Mouse (Mus musculus) midbrain, embryonic 15.5 days (tissue): ENCODE results near the gene Luc7l. TPM values are rescaled to one million over a fixed set of nuclear protein-coding genes. Genes with fewer than 3 reads are reported as not detected.

Source experiments
- ATAC-seq: fragments of 200-750 bp; cut with Nextera tagmentation; replicated peaks from 2 replicates; pipeline ENCODE4 v1.8.0; 2017; ENCODE audit warnings: moderate TSS enrichment
- H3K27ac ChIP-seq: fragments of 300-500 bp; sonication (generic); 2 replicates; pipeline ENCODE4 v1.5.1; 2015; ENCODE audit warnings: mild to moderate bottlenecking, inconsistent platforms
- H3K27me3 ChIP-seq: fragments of 300-500 bp; sonication (generic); replicated peaks from 2 replicates; pipeline ENCODE4 v1.6.1; 2015; ENCODE audit warnings: inconsistent platforms
- H3K36me3 ChIP-seq: fragments of 300-500 bp; sonication (generic); replicated peaks from 2 replicates; pipeline ENCODE4 v1.6.1; 2015; ENCODE audit warnings: inconsistent platforms
- H3K4me1 ChIP-seq: fragments of 300-500 bp; sonication (generic); 2 replicates; pipeline ENCODE4 v1.6.1; 2015; ENCODE audit warnings: inconsistent platforms
- H3K4me2 ChIP-seq: fragments of 300-500 bp; sonication (generic); 2 replicates; pipeline ENCODE4 v1.6.1; 2015; ENCODE audit warnings: inconsistent platforms, mild to moderate bottlenecking, moderate library complexity
- H3K4me3 ChIP-seq: fragments of 300-500 bp; sonication (generic); 2 replicates; pipeline ENCODE4 v1.5.1; 2015; ENCODE audit warnings: mild to moderate bottlenecking, inconsistent platforms
- H3K9ac ChIP-seq: fragments of 300-500 bp; sonication (generic); 2 replicates; pipeline ENCODE4 v1.6.1; 2015; ENCODE audit warnings: mild to moderate bottlenecking, inconsistent platforms
- H3K9me3 ChIP-seq: fragments of 300-500 bp; sonication (generic); 2 replicates; pipeline ENCODE4 v1.6.1; 2016; ENCODE audit warnings: inconsistent platforms
- WGBS: fragments of 180-500 bp; shearing (Covaris S2); methylation state at CpG from one replicate; pipeline ENCODE4 v1.1.7; 2015; ENCODE audit warnings: mixed read lengths; 5-methylcytosine and 5-hydroxymethylcytosine counted together
- polyA plus RNA-seq: library from polyadenylated mRNA; unstranded; fragments of >200 nt; fragmentation: Nextera tagmentation; extraction: Ambion mirVana; gene quantifications from 2 replicates; pipeline ENCODE4 v1.2.1, GENCODE M21; 2015

Gene Luc7l
- 117 and 123 TPM in 2 replicates for polyA plus RNA-seq

DNA sequence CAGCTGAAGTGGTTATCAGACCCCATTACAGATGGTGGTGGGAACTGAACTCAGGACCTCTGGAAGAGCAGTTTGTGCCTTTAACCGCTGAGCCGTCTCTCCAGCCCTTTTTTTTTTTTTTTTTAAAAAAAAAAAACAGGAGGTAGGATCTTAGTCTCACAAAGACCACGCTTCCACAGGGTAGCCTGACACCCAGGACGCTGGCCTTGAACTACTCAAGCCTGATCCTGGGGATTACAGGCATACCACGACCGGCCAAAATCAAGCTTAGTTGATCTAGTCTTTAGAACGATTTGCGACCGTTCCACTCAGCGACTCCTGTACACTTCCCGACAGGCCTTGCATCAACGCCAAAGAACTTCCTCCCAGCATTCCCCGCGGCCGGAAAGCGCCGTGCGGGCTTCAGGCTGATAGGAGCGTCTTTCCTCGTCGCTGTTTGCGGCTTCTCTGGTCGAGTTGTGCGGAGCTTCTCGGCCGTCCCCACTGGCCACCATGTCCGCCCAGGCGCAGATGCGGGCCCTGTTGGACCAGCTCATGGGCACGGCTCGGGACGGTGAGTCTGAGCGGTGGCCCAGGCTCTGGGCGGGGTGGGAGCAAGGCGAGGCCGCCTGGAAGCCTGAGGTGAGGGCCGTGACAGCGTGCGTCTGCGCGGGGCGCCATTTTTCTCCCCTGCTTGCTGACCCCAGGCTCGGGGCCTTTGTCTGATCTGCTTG lies at the start of gene Luc7l:
Gene Luc7l (plus strand): TSS at position 358 of the 713 bp plus-strand sequence.
- ATAC-seq: peak; percentile 96
- peak within 1 kb of the TSS; percentile 76 for H3K4me2 ChIP-seq
- peak within 1 kb of the TSS; percentile 99 for H3K4me3 ChIP-seq
- no peaks in the 10 kb centered on the region for H3K27me3 ChIP-seq
- WGBS: under 1% methylated on average over 43 of the region's 43 CpGs
- no peaks in the 10 kb centered on the region for H3K9me3 ChIP-seq
- peaks cover 11% of the 10 kb centered on the region for H3K4me1 ChIP-seq
- peaks cover 10% of the 10 kb centered on the region for H3K36me3 ChIP-seq
- peak within 1 kb of the TSS; percentile 99 for H3K9ac ChIP-seq
- peak within 1 kb of the TSS; percentile 99 for H3K27ac ChIP-seq

- H3K4me2 ChIP-seq: peak overlapping the region; percentile 93
- no peaks in the 10 kb centered on the region for H3K36me3 ChIP-seq
- H3K9ac ChIP-seq: peak overlapping the region; percentile 38; the same call in 1 of the 2 replicates
- under 1% methylated on average over 30 of the region's 30 CpGs for WGBS
- H3K27ac ChIP-seq: no peak overlapping the region
- peak; percentile 22; the same call in 1 of the 2 replicates for ATAC-seq
- H3K4me3 ChIP-seq: peak overlapping the region; percentile 47
- peaks cover 52% of the 10 kb centered on the region for H3K27me3 ChIP-seq
- no peaks in the 10 kb centered on the region for H3K9me3 ChIP-seq
- H3K4me1 ChIP-seq: peaks cover 28% of the 10 kb centered on the region
Observed at GRCm38 (mm10) chr17:26203321-26203811, 49.3 kb upstream of the Luc7l start.

DNA sequence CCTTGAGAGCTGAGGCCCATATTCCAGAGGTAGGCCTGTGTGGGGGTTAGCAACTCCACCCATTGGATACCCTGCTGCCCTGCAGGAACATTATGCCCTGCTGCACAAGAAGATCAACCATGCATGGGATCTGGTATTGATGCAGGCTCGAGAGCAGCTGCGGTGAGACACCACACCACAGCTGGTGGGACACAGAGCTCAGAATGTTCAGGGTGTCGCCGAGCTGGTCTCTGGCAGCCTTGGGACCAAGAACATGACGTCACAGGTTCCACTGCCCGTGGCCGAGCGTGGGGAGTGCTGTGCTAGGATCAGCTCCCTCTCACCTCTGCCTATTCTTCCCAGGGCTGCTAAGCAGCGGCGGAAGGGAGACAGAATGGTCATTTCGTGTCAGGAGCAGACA lies 47.9 kb upstream of the Luc7l start:
- Histone ChIP-seq H3K9me3 (no peaks in the 10 kb centered on the region), H3K4me3 (no peak overlapping the region), H3K36me3 (no peaks in the 10 kb centered on the region), H3K4me1 (peaks cover 28% of the 10 kb centered on the region), H3K27ac (no peak overlapping the region), H3K4me2 (no peak overlapping the region), H3K27me3 (peaks cover 47% of the 10 kb centered on the region), H3K9ac (no peak overlapping the region)
- 24% methylated on average over 11 of the region's 11 CpGs for WGBS
- ATAC-seq: no peak

GRCm38 (mm10) chr17:26206392-26206791 lies 46.3 kb upstream of the Luc7l start:
- Histone ChIP-seq H3K9ac (no peak overlapping the region), H3K27ac (no peak overlapping the region), H3K4me1 (peaks cover 17% of the 10 kb centered on the region), H3K27me3 (peaks cover 38% of the 10 kb centered on the region), H3K9me3 (no peaks in the 10 kb centered on the region), H3K36me3 (no peaks in the 10 kb centered on the region), H3K4me2 (no peak overlapping the region), H3K4me3 (no peak overlapping the region)
- ATAC-seq: no peak
- WGBS: 68% methylated on average over 1 of the region's 1 CpGs

- 90% methylated on average over 12 of the region's 12 CpGs for WGBS
- Histone ChIP-seq H3K4me2 (no peak within 1 kb of the TSS), H3K27me3 (peaks cover 25% of the 10 kb centered on the region), H3K9ac (no peak within 1 kb of the TSS), H3K4me1 (peaks cover 10% of the 10 kb centered on the region), H3K4me3 (no peak within 1 kb of the TSS), H3K36me3 (no peaks in the 10 kb centered on the region), H3K27ac (no peak within 1 kb of the TSS), H3K9me3 (no peaks in the 10 kb centered on the region)
- ATAC-seq: no peak
Observed at GRCm38 (mm10) chr17:26207686-26208085, 45.0 kb upstream of the Luc7l start, which contains the start of gene Arhgdig. Gene Arhgdig, minus strand, starts transcription at chr17:26207786.

DNA sequence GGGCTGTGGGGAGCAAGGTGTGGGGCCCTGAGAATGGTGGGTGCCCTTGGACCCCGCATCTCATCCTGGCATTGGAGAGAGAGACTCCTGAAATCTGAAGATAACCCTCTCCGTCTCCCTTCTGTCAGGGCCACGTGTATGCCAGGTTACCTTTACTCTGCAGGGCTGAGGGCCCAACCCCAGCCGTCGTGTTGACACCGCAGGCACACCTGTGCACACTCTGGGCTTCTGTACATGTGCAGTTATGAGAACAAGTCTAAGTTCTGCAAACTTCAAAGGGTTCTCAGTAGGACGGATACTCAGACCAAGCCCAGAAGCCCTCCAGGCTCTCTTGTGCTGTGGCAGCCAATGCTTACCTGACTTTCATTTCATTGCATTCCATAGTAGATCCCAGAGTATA lies 40.5 kb upstream of the Luc7l start:
- Histone ChIP-seq H3K4me1 (no peaks in the 10 kb centered on the region), H3K4me2 (no peak overlapping the region), H3K4me3 (no peak overlapping the region), H3K36me3 (0 out of 2 replicates have a peak, but pooled peaks cover 3% of the 10 kb centered on the region), H3K27me3 (no peaks in the 10 kb centered on the region), H3K9me3 (no peaks in the 10 kb centered on the region), H3K9ac (no peak overlapping the region), H3K27ac (no peak overlapping the region)
- ATAC-seq: no peak
- WGBS: 93% methylated on average over 7 of the region's 7 CpGs

DNA sequence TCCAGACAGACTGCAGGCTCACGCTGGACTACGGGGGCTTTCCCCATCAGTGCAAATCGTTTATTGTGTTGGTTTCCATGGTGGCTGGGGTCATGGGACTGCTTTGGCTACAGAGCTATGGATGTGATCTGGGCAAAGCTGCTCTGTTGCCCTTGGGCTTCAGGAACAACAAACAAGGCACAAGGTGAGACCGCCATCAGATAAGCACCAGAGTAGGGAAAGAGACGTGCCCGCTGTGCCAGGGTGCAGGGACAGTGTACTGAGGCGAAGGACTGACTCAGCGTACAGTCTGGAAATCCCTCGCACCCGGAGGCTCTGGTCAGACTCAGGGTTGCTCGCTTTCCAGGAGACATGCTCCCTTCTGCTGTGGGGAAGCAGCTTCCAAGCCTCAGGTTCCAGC lies 40.0 kb upstream of the Luc7l start:
- Histone ChIP-seq H3K4me2 (no peak overlapping the region), H3K27me3 (no peaks in the 10 kb centered on the region), H3K9me3 (no peaks in the 10 kb centered on the region), H3K9ac (no peak overlapping the region), H3K4me1 (no peaks in the 10 kb centered on the region), H3K4me3 (no peak overlapping the region), H3K27ac (no peak overlapping the region), H3K36me3 (0 out of 2 replicates have a peak, but pooled peaks cover 3% of the 10 kb centered on the region)
- ATAC-seq: no peak
- 91% methylated on average over 11 of the region's 11 CpGs for WGBS

DNA sequence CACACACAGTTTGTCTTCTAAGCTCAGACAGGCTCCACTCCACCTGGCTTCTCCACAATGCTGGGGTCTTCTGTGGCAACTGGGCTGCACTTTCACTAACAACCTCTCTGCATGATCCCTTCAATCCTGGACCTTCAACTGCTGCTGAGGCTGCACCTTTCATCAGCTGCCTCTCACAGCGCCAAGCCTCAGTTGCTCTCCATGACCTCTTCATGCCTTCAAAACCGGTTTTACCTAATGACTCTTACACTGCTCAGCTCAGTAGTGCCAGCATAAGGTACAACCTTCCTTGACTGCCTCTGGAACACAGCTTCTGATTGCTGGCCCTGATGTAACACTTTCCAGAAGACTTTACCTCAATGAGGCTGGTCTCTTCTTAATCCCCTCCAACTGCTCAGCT lies 31.2 kb upstream of the Luc7l start:
- Histone ChIP-seq H3K4me2 (no peak overlapping the region), H3K27me3 (no peaks in the 10 kb centered on the region), H3K9ac (no peak overlapping the region), H3K4me1 (no peaks in the 10 kb centered on the region), H3K9me3 (no peaks in the 10 kb centered on the region), H3K4me3 (no peak overlapping the region), H3K27ac (no peak overlapping the region), H3K36me3 (no peaks in the 10 kb centered on the region)
- 86% methylated on average over 2 of the region's 2 CpGs for WGBS
- ATAC-seq: no peak

- no peak overlapping the region for H3K9ac ChIP-seq
- H3K36me3 ChIP-seq: no peaks in the 10 kb centered on the region
- no peaks in the 10 kb centered on the region for H3K9me3 ChIP-seq
- H3K4me2 ChIP-seq: no peak overlapping the region
- H3K4me1 ChIP-seq: no peaks in the 10 kb centered on the region
- ATAC-seq: no peak
- no peak overlapping the region for H3K4me3 ChIP-seq
- no peaks in the 10 kb centered on the region for H3K27me3 ChIP-seq
- 83% methylated on average over 12 of the region's 12 CpGs for WGBS
- H3K27ac ChIP-seq: no peak overlapping the region
Observed at GRCm38 (mm10) chr17:26225150-26225549, 27.5 kb upstream of the Luc7l start.

DNA sequence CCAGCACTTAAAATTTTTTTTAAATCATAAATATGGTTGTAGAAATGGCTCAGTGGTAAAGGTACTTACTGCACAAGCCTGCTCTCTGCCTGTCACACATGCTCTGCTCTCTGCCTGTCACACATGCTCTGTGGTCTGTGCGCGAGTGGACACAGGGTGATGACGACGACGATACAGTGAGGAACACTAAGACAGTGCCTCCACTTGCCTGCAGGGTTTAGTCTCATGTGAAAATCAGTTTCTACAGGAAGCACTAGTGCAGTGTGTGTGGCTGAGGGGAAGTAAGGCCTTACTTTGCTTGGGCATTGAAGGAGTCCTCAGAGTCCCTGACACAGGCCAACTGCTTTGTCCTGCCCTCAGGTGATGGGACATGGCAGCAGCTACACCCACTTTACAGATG lies 22.9 kb upstream of the Luc7l start:
- ATAC-seq: no peak
- no peak overlapping the region for H3K4me3 ChIP-seq
- no peaks in the 10 kb centered on the region for H3K9me3 ChIP-seq
- no peak overlapping the region for H3K27ac ChIP-seq
- H3K4me2 ChIP-seq: no peak overlapping the region
- H3K27me3 ChIP-seq: no peaks in the 10 kb centered on the region
- whole genome bisulfite sequencing: over 99% methylated on average over 5 of the region's 5 CpGs
- H3K36me3 ChIP-seq: no peaks in the 10 kb centered on the region
- no peak overlapping the region for H3K9ac ChIP-seq
- H3K4me1 ChIP-seq: no peaks in the 10 kb centered on the region

DNA sequence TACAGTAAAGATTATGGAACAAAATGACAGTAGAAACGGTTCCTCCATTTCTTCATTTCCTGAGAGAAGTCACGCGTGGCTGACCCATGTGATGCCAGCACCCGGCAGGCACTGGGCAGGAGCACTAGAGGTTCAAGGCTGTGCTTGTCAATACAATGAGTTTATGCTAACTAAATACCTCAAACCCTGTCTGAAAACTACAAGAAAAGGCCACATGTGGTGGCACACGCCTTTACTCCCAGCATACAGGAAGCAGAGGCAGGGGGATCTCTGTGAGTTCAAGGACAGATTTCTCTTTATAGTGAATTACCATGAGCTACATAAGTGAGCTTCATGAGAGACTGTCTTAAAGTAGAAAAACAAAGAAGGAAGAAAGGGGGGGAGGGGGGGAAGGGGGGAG lies 21.5 kb upstream of the Luc7l start:
- no peak for ATAC-seq

GRCm38 (mm10) chr17:26232863-26233262 lies 19.8 kb upstream of the Luc7l start:
- Histone ChIP-seq H3K9me3 (no peaks in the 10 kb centered on the region), H3K9ac (no peak overlapping the region), H3K36me3 (no peaks in the 10 kb centered on the region), H3K4me2 (no peak overlapping the region), H3K27me3 (no peaks in the 10 kb centered on the region), H3K4me1 (peaks cover 5% of the 10 kb centered on the region; the same call in 1 of the 2 replicates), H3K4me3 (no peak overlapping the region), H3K27ac (no peak overlapping the region)
- 68% methylated on average over 8 of the region's 8 CpGs for whole genome bisulfite sequencing
- no peak for ATAC-seq

More for the DNA sequence above, 21.5 kb upstream of the Luc7l start:
- Histone ChIP-seq H3K4me2 (no peak overlapping the region), H3K4me3 (no peak overlapping the region), H3K27ac (no peak overlapping the region), H3K9ac (no peak overlapping the region), H3K4me1 (peaks cover 5% of the 10 kb centered on the region; the same call in 1 of the 2 replicates), H3K27me3 (no peaks in the 10 kb centered on the region), H3K36me3 (no peaks in the 10 kb centered on the region), H3K9me3 (no peaks in the 10 kb centered on the region)
- whole genome bisulfite sequencing: 86% methylated on average over 5 of the region's 5 CpGs

DNA sequence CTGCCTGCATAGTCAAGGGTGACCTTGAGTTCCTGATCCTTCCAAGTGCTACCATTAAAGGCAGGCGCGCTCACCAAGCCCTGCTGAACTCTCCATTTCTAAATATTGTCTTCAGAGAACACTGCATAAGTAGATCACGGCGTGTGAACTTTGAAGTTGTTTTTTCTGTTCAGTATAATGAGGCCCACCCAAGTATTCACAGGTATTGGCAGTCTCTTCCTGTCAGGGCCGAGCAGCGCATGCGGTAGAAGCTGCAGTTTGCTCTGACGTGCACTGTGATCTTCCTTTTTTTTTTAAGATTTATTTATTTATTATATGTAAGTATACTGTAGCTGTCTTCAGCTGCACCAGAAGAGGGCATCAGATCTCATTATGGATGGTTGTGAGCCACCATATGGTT lies 18.3 kb upstream of the Luc7l start:
- peaks cover 5% of the 10 kb centered on the region; the same call in 1 of the 2 replicates for H3K4me1 ChIP-seq

More for the DNA sequence above, 18.3 kb upstream of the Luc7l start:
- H3K27me3 ChIP-seq: no peaks in the 10 kb centered on the region
- ATAC-seq: no peak
- H3K9me3 ChIP-seq: no peaks in the 10 kb centered on the region
- 85% methylated on average over 8 of the region's 8 CpGs for WGBS
- no peaks in the 10 kb centered on the region for H3K36me3 ChIP-seq
- H3K4me2 ChIP-seq: no peak overlapping the region
- no peak overlapping the region for H3K27ac ChIP-seq
- no peak overlapping the region for H3K9ac ChIP-seq
- no peak overlapping the region for H3K4me3 ChIP-seq
